Mouse (Mus musculus) MEL (cell line): ENCODE results near the gene Stard10. TPM values are rescaled to one million over a fixed set of nuclear protein-coding genes. Genes with fewer than 3 reads are reported as not detected.

Source experiments
- DNase-seq: peaks from one replicate; pipeline ENCODE4 v3.0.0; 2011; ENCODE audit warnings: low read depth, low spot score
- H3K27ac ChIP-seq: 2 replicates; pipeline ENCODE4 v1.5.1; 2012; ENCODE audit warnings: low read depth, mild to moderate bottlenecking, control low read depth, low read length, moderate library complexity; ENCODE audit not compliant: control insufficient read depth
- H3K27me3 ChIP-seq, 2 experiments: fragments of 150-350 bp in 1 of 2; sonication (generic) in 1 of 2; 2 replicates each; pipeline ENCODE4 v1.6.1; 2012; ENCODE audit warnings: low read length in 2 of 2, mild to moderate bottlenecking in 2 of 2, improper control_type of control experiment in 1 of 2, moderate library complexity in 1 of 2; ENCODE audit not compliant: insufficient read depth in 2 of 2, control insufficient read depth in 1 of 2
- H3K36me3 ChIP-seq, 2 experiments: 2 replicates each; pipeline ENCODE4 v1.6.1; 2012 to 2014; ENCODE audit warnings: low read length in 2 of 2, improper control_type of control experiment in 1 of 2, inconsistent platforms in 1 of 2, mild to moderate bottlenecking in 1 of 2; ENCODE audit not compliant: insufficient read depth in 2 of 2, control insufficient read depth in 1 of 2
- H3K4me1 ChIP-seq, 2 experiments: fragments of 150-350 bp in 1 of 2; sonication (generic) in 1 of 2; 2 replicates each; pipeline ENCODE4 v1.6.1; 2012; ENCODE audit warnings: low read length in 2 of 2, improper control_type of control experiment in 1 of 2, mild to moderate bottlenecking in 1 of 2; ENCODE audit not compliant: insufficient read depth in 2 of 2, control insufficient read depth in 1 of 2
- H3K4me3 ChIP-seq, 2 experiments: fragments of 150-350 bp in 1 of 2; sonication (generic) in 1 of 2; 2 replicates each; pipeline ENCODE4 v1.5.1; 2012; ENCODE audit warnings: low read depth in 2 of 2, low read length in 2 of 2, mild to moderate bottlenecking in 2 of 2, moderate library complexity in 2 of 2, control low read depth in 1 of 2, improper control_type of control experiment in 1 of 2; ENCODE audit not compliant: control insufficient read depth in 1 of 2, insufficient read depth in 1 of 2
- H3K79me2 ChIP-seq: 2 replicates; pipeline ENCODE4 v1.6.1; 2012; ENCODE audit warnings: mild to moderate bottlenecking, low read length, moderate library complexity; ENCODE audit not compliant: control insufficient read depth, poor library complexity, insufficient read depth
- H3K9ac ChIP-seq: 2 replicates; pipeline ENCODE4 v1.6.1; 2012; ENCODE audit warnings: low read depth, mild to moderate bottlenecking, control low read depth, low read length, moderate library complexity; ENCODE audit not compliant: control insufficient read depth, poor library complexity, severe bottlenecking
- H3K9me3 ChIP-seq: fragments of 150-350 bp; sonication (generic); replicated peaks from 2 replicates; pipeline ENCODE4 v1.6.1; 2012; ENCODE audit warnings: mild to moderate bottlenecking, low read length, improper control_type of control experiment, moderate library complexity; ENCODE audit not compliant: insufficient read depth
- BHLHE40 ChIP-seq: IDR thresholded peaks from 2 replicates; pipeline ENCODE4 v1.6.1; 2012; ENCODE audit warnings: low read depth, mild to moderate bottlenecking, inconsistent platforms, low read length, improper control_type of control experiment, borderline replicate concordance
- CHD1 ChIP-seq: IDR thresholded peaks from 2 replicates; pipeline ENCODE4 v1.6.1; 2012; ENCODE audit warnings: low read depth, mild to moderate bottlenecking, inconsistent platforms, low read length, improper control_type of control experiment
- CHD2 ChIP-seq: IDR thresholded peaks from 2 replicates; pipeline ENCODE4 v1.6.1; 2011; ENCODE audit warnings: low read length, improper control_type of control experiment
- CTCF ChIP-seq, 3 experiments: IDR thresholded peaks in 2 of 3; conservative IDR thresholded peaks in 1 of 3; 2 replicates each; pipeline ENCODE4 v1.5.1; 2011 to 2012; ENCODE audit warnings: low read length in 3 of 3, low read depth in 2 of 3, mild to moderate bottlenecking in 2 of 3, improper control_type of control experiment in 1 of 3, inconsistent platforms in 1 of 3, mixed read lengths in 1 of 3, moderate library complexity in 1 of 3; ENCODE audit not compliant: control insufficient read depth in 1 of 3, insufficient read depth in 1 of 3, poor library complexity in 1 of 3, severe bottlenecking in 1 of 3
- E2F4 ChIP-seq: IDR thresholded peaks from 2 replicates; pipeline ENCODE4 v1.6.1; 2011; ENCODE audit warnings: low read depth, low read length, improper control_type of control experiment, borderline replicate concordance
- GABPA ChIP-seq: IDR thresholded peaks from 2 replicates; pipeline ENCODE4 v1.6.1; 2012; ENCODE audit warnings: low read depth, mild to moderate bottlenecking, inconsistent platforms, low read length, improper control_type of control experiment, moderate library complexity
- GATA1 ChIP-seq: IDR thresholded peaks from 2 replicates; pipeline ENCODE4 v1.6.1; 2011; ENCODE audit warnings: low read depth, low read length, improper control_type of control experiment
- HCFC1 ChIP-seq: IDR thresholded peaks from 2 replicates; pipeline ENCODE4 v1.6.1; 2012; ENCODE audit warnings: low read depth, mild to moderate bottlenecking, inconsistent platforms, low read length, improper control_type of control experiment, moderate library complexity
- MAFK ChIP-seq: IDR thresholded peaks from 2 replicates; pipeline ENCODE4 v1.6.1; 2011; ENCODE audit warnings: low read depth, mild to moderate bottlenecking, low read length, improper control_type of control experiment, borderline replicate concordance
- MAX ChIP-seq: IDR thresholded peaks from 2 replicates; pipeline ENCODE4 v1.6.1; 2011; ENCODE audit warnings: low read length, improper control_type of control experiment
- MAZ ChIP-seq: IDR thresholded peaks from 2 replicates; pipeline ENCODE4 v1.6.1; 2012; ENCODE audit warnings: low read depth, mild to moderate bottlenecking, inconsistent platforms, low read length, improper control_type of control experiment
- MEF2A ChIP-seq: IDR thresholded peaks from 2 replicates; pipeline ENCODE4 v1.6.1; 2014; ENCODE audit warnings: low read depth, mild to moderate bottlenecking, inconsistent platforms, low read length, improper control_type of control experiment; ENCODE audit not compliant: poor library complexity, insufficient replicate concordance, severe bottlenecking; ENCODE audit errors: extremely low read depth
- MXI1 ChIP-seq: IDR thresholded peaks from 2 replicates; pipeline ENCODE4 v1.6.1; 2011; ENCODE audit warnings: mild to moderate bottlenecking, low read depth, low read length, improper control_type of control experiment
- MYB ChIP-seq: IDR thresholded peaks from 2 replicates; pipeline ENCODE4 v1.6.1; 2011; ENCODE audit warnings: mild to moderate bottlenecking, low read depth, low read length, improper control_type of control experiment
- MYC ChIP-seq: IDR thresholded peaks from 2 replicates; pipeline ENCODE4 v1.6.1; 2011; ENCODE audit warnings: low read depth, mild to moderate bottlenecking, low read length, improper control_type of control experiment, moderate library complexity
- NRF1 ChIP-seq: IDR thresholded peaks from 2 replicates; pipeline ENCODE4 v1.6.1; 2014; ENCODE audit warnings: low read depth, mild to moderate bottlenecking, inconsistent platforms, low read length, improper control_type of control experiment, moderate library complexity; ENCODE audit not compliant: poor library complexity, insufficient read depth, severe bottlenecking
- POLR2AphosphoS5 ChIP-seq: IDR thresholded peaks from 2 replicates; pipeline ENCODE4 v1.6.1; 2012; ENCODE audit warnings: low read depth, borderline replicate concordance, mild to moderate bottlenecking, inconsistent platforms, low read length, moderate library complexity, mixed read lengths
- SMC3 ChIP-seq: IDR thresholded peaks from 2 replicates; pipeline ENCODE4 v1.6.1; 2011; ENCODE audit warnings: low read depth, low read length, improper control_type of control experiment
- TBP ChIP-seq: IDR thresholded peaks from 2 replicates; pipeline ENCODE4 v1.8.0; 2011; ENCODE audit warnings: low read depth, low read length, improper control_type of control experiment
- USF2 ChIP-seq, 2 experiments: IDR thresholded peaks; 2 replicates each; pipeline ENCODE4 v1.6.1; 2011 to 2012; ENCODE audit warnings: improper control_type of control experiment in 2 of 2, low read length in 2 of 2, borderline replicate concordance in 1 of 2, inconsistent platforms in 1 of 2, low read depth in 1 of 2, mild to moderate bottlenecking in 1 of 2; ENCODE audit not compliant: insufficient read depth in 1 of 2
- ZKSCAN1 ChIP-seq: IDR thresholded peaks from 2 replicates; pipeline ENCODE4 v1.6.1; 2012; ENCODE audit warnings: low read depth, mild to moderate bottlenecking, inconsistent platforms, low read length, improper control_type of control experiment, moderate library complexity
- polyA plus RNA-seq, 2 experiments: library from polyadenylated mRNA; stranded (reverse) in 1 of 2; unstranded in 1 of 2; fragments of >175 nt in 1 of 2; fragments of >200 nt in 1 of 2; gene quantifications; 2 replicates each; pipeline versions ENCODE4 v1.2.1 to v1.2.4; 2012; ENCODE audit warnings: low replicate concordance in 2 of 2, low read depth in 1 of 2; ENCODE audit not compliant: insufficient read length in 2 of 2, insufficient read depth in 1 of 2, missing spikeins in 1 of 2
- total RNA-seq: library from RNA; depleted of rRNA; stranded (reverse); fragments of 300-350 nt; gene quantifications from 2 replicates; pipeline ENCODE4 v1.2.3, GENCODE M21; 2012

Gene Stard10
- total and polyA plus RNA-seq, 3 experiments: 9.3 to 17.9 TPM; not detected in 1

DNA sequence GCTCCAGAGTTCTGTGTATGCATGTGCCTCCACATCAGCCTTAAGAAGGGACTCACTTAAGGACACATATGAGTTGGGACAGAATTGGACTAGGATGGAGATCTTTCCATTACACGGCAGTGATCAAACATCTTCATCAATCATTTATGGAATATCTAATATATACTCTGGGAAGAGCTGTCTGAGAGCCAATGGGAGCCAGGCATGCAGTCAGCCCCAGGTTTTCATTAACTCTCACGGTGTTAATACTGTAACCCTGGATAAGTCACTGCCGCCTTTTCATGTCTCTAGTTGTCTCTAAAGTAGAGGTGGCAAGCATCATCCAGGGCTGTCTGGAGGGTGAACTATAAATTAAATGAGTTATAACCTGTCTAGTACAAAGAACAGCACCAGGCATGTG lies 3.9 kb upstream of the Stard10 start:
- Histone ChIP-seq H3K27ac (no peak overlapping the region), H3K79me2 (no peaks in the 10 kb centered on the region), H3K9ac (no peak overlapping the region), H3K36me3 (peaks cover 0 to 13% of the 10 kb centered on the region in 2 experiments; a peak in 2 of 4 replicates), H3K27me3 (no peaks in the 10 kb centered on the region), H3K9me3 (no peaks in the 10 kb centered on the region), H3K4me3 (no peak overlapping the region), H3K4me1 (peaks cover 11 to 23% of the 10 kb centered on the region in 2 experiments)
- no peak for DNase-seq
- TF ChIP-seq POLR2AphosphoS5: no peak
- TF ChIP-seq BHLHE40: no peak
- TF ChIP-seq MYB: no peak
- no peak for TF ChIP-seq MEF2A
- TF ChIP-seq HCFC1: no peak
- TF ChIP-seq NRF1: no peak
- no peak for TF ChIP-seq MAZ
- no peak for TF ChIP-seq USF2 (IDR thresholded peaks at IDR 0.05; ENCODE audit: borderline replicate concordance in 1 of 2, insufficient read depth in 1 of 2, low read depth in 1 of 2, low read length in 2 of 2)
- no peak for TF ChIP-seq CHD2
- TF ChIP-seq MYC: no peak
- TF ChIP-seq SMC3: no peak
- no peak for TF ChIP-seq ZKSCAN1
- no peak for TF ChIP-seq TBP
- no peak for TF ChIP-seq CTCF (IDR thresholded peaks at IDR 0.05 in 2 of 3, conservative IDR thresholded peaks at IDR 0.05 in 1 of 3; ENCODE audit: control insufficient read depth in 1 of 3, insufficient read depth in 1 of 3, low read depth in 2 of 3, low read length in 3 of 3, poor library complexity in 1 of 3, severe bottlenecking in 1 of 3)
- TF ChIP-seq MAFK: no peak
- no peak for TF ChIP-seq GABPA
- TF ChIP-seq CHD1: no peak
- TF ChIP-seq MXI1: no peak
- no peak for TF ChIP-seq E2F4

DNA sequence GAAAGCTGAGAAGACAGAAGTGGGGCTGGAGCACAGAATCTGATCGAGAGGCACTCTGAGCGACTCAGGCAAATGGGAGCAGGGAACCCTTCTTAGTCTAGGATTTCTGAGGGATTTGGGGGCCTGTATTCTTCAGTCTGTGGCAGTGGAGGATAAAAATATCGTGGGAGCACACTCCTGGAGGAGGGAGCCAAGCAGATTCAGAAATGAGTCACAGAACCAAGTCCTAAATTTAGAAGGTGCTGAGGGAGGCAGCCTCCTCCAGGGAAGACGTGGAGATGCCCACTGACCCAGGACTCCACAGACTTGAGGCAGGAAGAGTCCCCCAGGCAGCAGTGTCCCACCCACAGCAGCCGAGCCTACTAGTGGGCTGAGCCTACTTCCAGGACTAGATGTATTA lies 2.5 kb upstream of the Stard10 start:
- Histone ChIP-seq H3K36me3 (peaks cover 0 to 13% of the 10 kb centered on the region in 2 experiments; a peak in 2 of 4 replicates), H3K79me2 (no peaks in the 10 kb centered on the region), H3K27me3 (no peaks in the 10 kb centered on the region), H3K4me1 (peaks cover 11 to 31% of the 10 kb centered on the region in 2 experiments), H3K9me3 (no peaks in the 10 kb centered on the region), H3K9ac (no peak overlapping the region), H3K4me3 (no peak overlapping the region), H3K27ac (no peak overlapping the region)
- TF ChIP-seq GATA1 (no peak), BHLHE40 (no peak), MAX (no peak)
- no peak for DNase-seq
